Mouse (Mus musculus) liver, embryonic 15.5 days (tissue): ENCODE measurements around the gene Gm10354. TPM values are rescaled to one million over a fixed set of nuclear protein-coding genes. Genes with fewer than 3 reads are reported as not detected.
"Not testable (repeated sequence)": the region's sequence is repeated elsewhere in the genome, so short reads cannot be mapped to it uniquely, and the experiment has no call there.

ENCODE experiments used
- ATAC-seq: fragments of 200-750 bp; cut with Nextera tagmentation; 2 replicates; pipeline ENCODE4 v1.8.0; 2017; ENCODE audit warnings: moderate number of reproducible peaks, mild to moderate bottlenecking, moderate library complexity; ENCODE audit not compliant: insufficient read depth
- H3K27ac ChIP-seq: fragments of 300-500 bp; sonication (generic); replicated peaks from 2 replicates; pipeline ENCODE4 v1.5.1; 2015; ENCODE audit warnings: mild to moderate bottlenecking, inconsistent platforms
- H3K27me3 ChIP-seq: fragments of 300-500 bp; sonication (generic); 2 replicates; pipeline ENCODE4 v1.6.1; 2015; ENCODE audit warnings: mild to moderate bottlenecking, inconsistent platforms
- H3K36me3 ChIP-seq: fragments of 300-500 bp; sonication (generic); replicated peaks from 2 replicates; pipeline ENCODE4 v1.6.1; 2015; ENCODE audit warnings: moderate library complexity, mild to moderate bottlenecking, inconsistent platforms
- H3K4me1 ChIP-seq: fragments of 300-500 bp; sonication (generic); replicated peaks from 2 replicates; pipeline ENCODE4 v1.6.1; 2015; ENCODE audit warnings: inconsistent platforms
- H3K4me2 ChIP-seq: fragments of 300-500 bp; sonication (generic); 2 replicates; pipeline ENCODE4 v1.6.1; 2015; ENCODE audit warnings: moderate library complexity, mild to moderate bottlenecking, inconsistent platforms
- H3K4me3 ChIP-seq: fragments of 300-500 bp; sonication (generic); replicated peaks from 2 replicates; pipeline ENCODE4 v1.5.1; 2015; ENCODE audit warnings: mild to moderate bottlenecking, inconsistent platforms
- H3K9ac ChIP-seq: fragments of 300-500 bp; sonication (generic); 2 replicates; pipeline ENCODE4 v1.6.1; 2015; ENCODE audit warnings: moderate library complexity, mild to moderate bottlenecking, inconsistent platforms
- H3K9me3 ChIP-seq: fragments of 300-500 bp; sonication (generic); replicated peaks from 2 replicates; pipeline ENCODE4 v1.6.1; 2016; ENCODE audit warnings: inconsistent platforms
- WGBS: fragments of 180-500 bp; shearing (Covaris S2); methylation state at CpG from one replicate; pipeline ENCODE4 v1.1.7; 2015; ENCODE audit warnings: mixed read lengths; ENCODE audit not compliant: insufficient replicate concordance; 5-methylcytosine and 5-hydroxymethylcytosine counted together
- polyA plus RNA-seq: library from polyadenylated mRNA; unstranded; fragments of >200 nt; fragmentation: Nextera tagmentation; extraction: Ambion mirVana; gene quantifications from 2 replicates; pipeline ENCODE4 v1.2.1, GENCODE M21; 2015

Gene Gm10354
- polyA plus RNA-seq, 1 experiment from 2014 or later = not detected

GRCm38 (mm10) chr5:14994124-14994523, 15.4 kb upstream of the Gm10354 start:
- not testable (repeated sequence) for H3K4me2 ChIP-seq, ATAC-seq, H3K27me3 ChIP-seq, H3K4me1 ChIP-seq, H3K36me3 ChIP-seq, H3K9ac ChIP-seq, H3K9me3 ChIP-seq, H3K27ac ChIP-seq, H3K4me3 ChIP-seq
- WGBS = 67% methylated on average over 6 of the region's 6 CpGs

GRCm38 (mm10) chr5:14990375-14991158, 11.8 kb upstream of the Gm10354 start:
- H3K27ac ChIP-seq, H3K27me3 ChIP-seq, H3K9me3 ChIP-seq, ATAC-seq, H3K36me3 ChIP-seq, H3K4me3 ChIP-seq, H3K4me2 ChIP-seq, H3K4me1 ChIP-seq, H3K9ac ChIP-seq: not testable (repeated sequence)
- 59% methylated on average over 8 of the region's 8 CpGs for WGBS

- H3K27me3 ChIP-seq, H3K9ac ChIP-seq, H3K4me3 ChIP-seq, H3K4me1 ChIP-seq, ATAC-seq, H3K9me3 ChIP-seq, H3K36me3 ChIP-seq, H3K4me2 ChIP-seq, H3K27ac ChIP-seq: not testable (repeated sequence)
- WGBS = 27% methylated on average over 6 of the region's 6 CpGs
Measured at GRCm38 (mm10) chr5:14986649-14987387, 8.1 kb upstream of the Gm10354 start.

GRCm38 (mm10) chr5:14977368-14977767, 1.4 kb downstream of the Gm10354 start:
- H3K4me1 ChIP-seq, H3K36me3 ChIP-seq, H3K27me3 ChIP-seq, H3K4me3 ChIP-seq, ATAC-seq, H3K9me3 ChIP-seq, H3K4me2 ChIP-seq, H3K27ac ChIP-seq, H3K9ac ChIP-seq: not testable (repeated sequence)
- 52% methylated on average over 4 of the region's 4 CpGs for whole genome bisulfite sequencing

DNA sequence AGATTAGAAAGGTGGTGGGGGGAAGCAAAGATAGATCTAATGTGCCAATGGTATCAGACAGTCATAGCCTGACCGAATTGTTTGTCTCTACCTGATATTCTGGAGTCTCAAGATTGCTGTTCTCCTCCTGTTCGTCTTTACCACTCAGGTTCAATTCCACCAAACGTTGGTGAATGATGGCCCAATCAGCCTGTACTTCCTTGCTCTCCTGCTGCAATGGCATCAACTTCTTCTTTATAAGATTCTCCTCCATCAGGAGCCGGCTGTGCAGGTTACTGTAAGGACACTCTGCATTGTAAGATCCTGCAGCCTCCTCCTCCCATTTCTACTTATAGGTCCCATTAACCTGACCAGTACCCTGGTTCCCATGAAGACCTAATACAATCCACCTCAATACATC, 3.4 kb downstream of the Gm10354 start:
- ATAC-seq, H3K27ac ChIP-seq, H3K9me3 ChIP-seq, H3K4me1 ChIP-seq, H3K4me3 ChIP-seq, H3K27me3 ChIP-seq, H3K9ac ChIP-seq, H3K36me3 ChIP-seq, H3K4me2 ChIP-seq: not testable (repeated sequence)
- 40% methylated on average over 3 of the region's 4 CpGs for WGBS

DNA sequence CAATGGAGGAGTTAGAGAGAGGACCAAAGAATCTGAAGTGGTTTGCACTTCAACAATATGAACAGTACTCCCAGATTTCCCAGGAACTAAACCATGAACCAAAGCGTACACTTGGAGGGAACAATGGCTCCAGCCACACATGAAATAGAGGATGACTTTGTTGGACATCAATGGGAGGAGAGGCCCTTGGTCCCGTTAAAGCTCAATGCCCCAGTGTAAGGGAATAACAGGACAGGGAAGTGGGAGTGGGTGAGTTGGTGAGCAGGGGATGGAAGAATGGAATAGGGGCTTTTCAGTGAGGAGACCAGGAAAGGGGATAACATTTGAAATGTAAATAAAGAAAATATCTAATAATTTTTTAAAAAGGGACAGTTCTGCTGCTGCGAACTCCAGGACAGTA, 5.9 kb downstream of the Gm10354 start:
- not testable (repeated sequence) for ATAC-seq

GRCm38 (mm10) chr5:14963821-14964220, 14.9 kb downstream of the Gm10354 start:
- not testable (repeated sequence) for H3K9me3 ChIP-seq, H3K27me3 ChIP-seq, H3K36me3 ChIP-seq, H3K4me1 ChIP-seq, ATAC-seq, H3K4me2 ChIP-seq, H3K9ac ChIP-seq, H3K4me3 ChIP-seq, H3K27ac ChIP-seq
- 69% methylated on average over 13 of the region's 13 CpGs for WGBS

More for the DNA sequence above, 5.9 kb downstream of the Gm10354 start:
- 51% methylated on average over 3 of the region's 3 CpGs for WGBS
- not testable (repeated sequence) for H3K4me1 ChIP-seq, H3K4me3 ChIP-seq, H3K27me3 ChIP-seq, H3K4me2 ChIP-seq, H3K27ac ChIP-seq, H3K9me3 ChIP-seq, H3K36me3 ChIP-seq, H3K9ac ChIP-seq

DNA sequence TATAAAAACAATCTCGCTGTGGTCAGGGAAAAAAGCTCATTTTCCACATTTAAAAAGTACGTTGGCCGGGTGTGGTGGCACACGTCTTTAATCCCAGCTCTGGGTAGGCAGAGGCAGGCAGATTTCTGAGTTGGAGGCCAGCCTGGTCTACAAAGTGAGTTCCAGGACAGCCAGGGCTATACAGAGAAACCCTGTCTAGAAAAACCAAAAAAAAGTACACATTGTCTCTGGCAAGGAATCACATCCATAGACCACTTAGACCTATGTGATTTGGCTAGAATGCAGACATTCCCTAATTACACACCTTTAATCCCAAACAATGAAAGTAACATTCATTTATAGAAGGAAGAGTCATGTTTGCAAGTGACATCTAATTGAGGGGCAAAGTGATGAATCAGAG, 17.2 kb downstream of the Gm10354 start:
- not testable (repeated sequence) for ATAC-seq, H3K36me3 ChIP-seq, H3K27me3 ChIP-seq, H3K4me1 ChIP-seq, H3K9me3 ChIP-seq, H3K4me2 ChIP-seq, H3K9ac ChIP-seq, H3K4me3 ChIP-seq, H3K27ac ChIP-seq
- WGBS = 59% methylated on average over 4 of the region's 4 CpGs

DNA sequence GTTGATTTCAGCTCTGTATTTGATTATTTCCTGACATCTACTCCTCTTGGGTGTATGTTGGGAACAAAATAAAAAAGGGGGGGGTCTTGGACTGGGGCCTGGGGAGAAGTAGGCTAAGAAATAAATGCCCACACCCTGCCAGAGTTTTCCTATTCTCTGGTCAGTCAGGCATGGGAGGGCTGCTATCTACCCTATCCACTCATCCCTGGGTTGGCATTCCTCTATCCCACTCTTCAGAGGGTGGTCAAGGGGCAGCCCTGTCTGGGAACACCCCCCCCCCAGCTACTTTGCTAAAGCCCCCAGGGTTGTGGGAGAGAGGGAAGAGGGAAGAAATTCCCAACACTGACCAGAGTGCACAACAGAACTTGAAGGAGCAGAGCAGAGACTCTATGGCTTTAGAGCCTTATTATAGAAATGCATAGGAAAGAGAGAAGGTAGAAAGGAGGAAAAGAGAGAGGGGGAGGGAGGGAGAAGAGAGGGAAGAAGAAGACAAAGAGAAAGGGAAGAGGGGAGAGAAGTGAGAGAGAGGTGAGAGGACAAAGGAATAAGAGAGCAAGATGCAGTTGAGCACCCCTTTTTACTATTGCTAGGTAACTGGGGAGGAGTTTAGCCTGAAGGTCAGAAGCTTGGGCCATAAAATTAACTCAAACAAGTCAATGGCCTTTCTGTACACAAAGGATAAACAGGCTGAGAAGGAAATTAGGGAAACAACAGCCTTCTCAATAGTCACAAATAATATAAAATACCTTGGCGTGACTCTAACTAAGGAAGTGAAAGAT, 22.6 kb downstream of the Gm10354 start:
- not testable (repeated sequence) for H3K4me3 ChIP-seq, H3K9me3 ChIP-seq, H3K9ac ChIP-seq, ATAC-seq, H3K27ac ChIP-seq, H3K27me3 ChIP-seq, H3K36me3 ChIP-seq, H3K4me1 ChIP-seq, H3K4me2 ChIP-seq
- 67% methylated on average over 1 of the region's 1 CpGs for WGBS

DNA sequence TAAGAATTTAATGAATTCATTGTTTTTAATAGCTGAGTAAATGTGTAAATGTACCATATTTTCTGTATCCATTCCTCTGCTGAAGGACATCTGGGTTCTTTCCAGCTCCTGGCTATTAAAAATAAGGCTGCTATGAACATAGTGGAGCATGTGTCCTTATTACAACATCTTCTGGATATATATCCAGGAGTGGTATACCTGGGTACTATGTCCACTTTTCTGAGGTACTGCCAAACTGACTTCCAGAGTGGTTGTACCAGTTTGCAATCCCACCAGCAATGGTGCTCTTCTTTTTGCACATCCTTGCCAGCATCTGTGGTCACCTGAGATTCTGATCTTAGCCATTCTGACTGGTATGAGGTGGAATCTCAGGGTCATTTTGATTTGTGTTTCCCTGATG, 25.1 kb downstream of the Gm10354 start:
- not testable (repeated sequence) for H3K27ac ChIP-seq, H3K4me2 ChIP-seq, H3K9me3 ChIP-seq, H3K4me1 ChIP-seq, H3K36me3 ChIP-seq, H3K9ac ChIP-seq, H3K4me3 ChIP-seq, H3K27me3 ChIP-seq, ATAC-seq

DNA sequence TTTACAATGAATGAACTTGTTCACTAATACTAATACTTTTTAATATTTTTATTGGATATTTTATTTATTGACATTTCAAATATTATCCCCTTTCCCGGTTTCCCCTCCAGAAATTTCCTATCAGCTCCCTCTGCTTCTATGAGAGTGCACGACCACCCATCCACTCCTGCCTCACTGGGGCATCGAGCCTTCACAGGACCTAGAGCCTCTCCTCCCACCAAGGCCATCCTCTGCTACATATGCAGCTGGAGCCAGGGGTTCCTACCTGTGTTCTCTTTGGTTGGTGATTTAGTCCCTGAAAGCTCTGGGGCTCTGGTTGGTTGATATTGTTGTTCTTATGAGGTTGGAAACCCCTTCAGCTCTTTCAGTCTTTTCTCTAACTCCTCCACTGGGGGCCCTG, 26.0 kb downstream of the Gm10354 start:
- not testable (repeated sequence) for H3K36me3 ChIP-seq, H3K27ac ChIP-seq, H3K4me2 ChIP-seq, ATAC-seq, H3K4me3 ChIP-seq, H3K4me1 ChIP-seq, H3K9ac ChIP-seq, H3K27me3 ChIP-seq, H3K9me3 ChIP-seq
- WGBS = 38% methylated on average over 3 of the region's 3 CpGs
